Mouse (Mus musculus) brain, adult 2 months (tissue): ENCODE measurements at regions not wholly inside any gene's neighbourhood (a gene's known extent, or its start where the extent isn't known, plus 50 kb on each side); places are given as distances from the start of the nearest gene placed in this dataset.
A peak's percentile ranks its signal among the peaks of the same experiment; 100 is the strongest.

Experiments used
- DNase-seq: peaks from one replicate; pipeline ENCODE4 v3.0.0; 2011; ENCODE audit warnings: low read depth, low spot score

- peak; percentile 27 for DNase-seq
Observed at GRCm38 (mm10) chr8:7831948-7832347, 829.1 kb downstream of the Efnb2 start.

GRCm38 (mm10) chr8:7827811-7828210, 833.2 kb downstream of the Efnb2 start:
- no peak for DNase-seq

- DNase-seq = no peak
Observed at GRCm38 (mm10) chr8:7808395-7808794, 852.6 kb downstream of the Efnb2 start.

- no peak for DNase-seq
Observed at GRCm38 (mm10) chr8:7799221-7799620, 861.8 kb downstream of the Efnb2 start.

GRCm38 (mm10) chr8:7796156-7796555, 864.9 kb downstream of the Efnb2 start:
- DNase-seq = no peak

GRCm38 (mm10) chr8:7763820-7764219, 897.2 kb downstream of the Efnb2 start:
- no peak for DNase-seq

- DNase-seq = no peak
Observed at GRCm38 (mm10) chr8:7760987-7761386, 900.1 kb downstream of the Efnb2 start.

GRCm38 (mm10) chr8:7732726-7733125, 928.3 kb downstream of the Efnb2 start:
- peak; percentile 36 for DNase-seq

GRCm38 (mm10) chr8:7721880-7722279, 939.2 kb downstream of the Efnb2 start:
- peak; percentile 22 for DNase-seq

- DNase-seq = peak; percentile 80
Observed at GRCm38 (mm10) chr8:7718898-7719696, 941.9 kb downstream of the Efnb2 start.

GRCm38 (mm10) chr8:7710764-7711163, 950.3 kb downstream of the Efnb2 start:
- no peak for DNase-seq

- DNase-seq = no peak
Observed at GRCm38 (mm10) chr8:7709406-7709805, 951.6 kb downstream of the Efnb2 start.

GRCm38 (mm10) chr8:7691355-7691996, 969.6 kb downstream of the Efnb2 start:
- DNase-seq = no peak

GRCm38 (mm10) chr8:7653804-7654203, 1007.2 kb downstream of the Efnb2 start:
- no peak for DNase-seq
